Mouse (Mus musculus) G1E (cell line): Measurements from ENCODE around the gene Itga7. TPM values are rescaled to one million over a fixed set of nuclear protein-coding genes. Genes with fewer than 3 reads are reported as not detected.

Source experiments
- ATAC-seq: 2 replicates; pipeline ENCODE4 v1.8.0; 2016; ENCODE audit warnings: mild to moderate bottlenecking; ENCODE audit not compliant: insufficient number of reproducible peaks, poor library complexity, low FRiP score, severe bottlenecking; ENCODE audit errors: extremely low read depth
- DNase-seq: peaks from one replicate; pipeline ENCODE4 v3.0.0; 2012; ENCODE audit warnings: low spot score
- H3K27me3 ChIP-seq: 2 replicates; pipeline ENCODE4 v1.6.1; 2012; ENCODE audit warnings: mild to moderate bottlenecking, low read length, inconsistent platforms; ENCODE audit not compliant: insufficient read depth
- H3K36me3 ChIP-seq: replicated peaks from 2 replicates; pipeline ENCODE3; 2012; ENCODE audit warnings: mild to moderate bottlenecking, inconsistent platforms
- H3K4me1 ChIP-seq: 2 replicates; pipeline ENCODE4 v1.6.1; 2012; ENCODE audit warnings: low read depth, low read length, inconsistent platforms, mixed read lengths; ENCODE audit not compliant: insufficient read depth
- H3K4me3 ChIP-seq: 2 replicates; pipeline ENCODE4 v1.5.1; 2012; ENCODE audit warnings: low read depth, mild to moderate bottlenecking, inconsistent platforms, low read length, moderate library complexity, mixed read lengths
- H3K9me3 ChIP-seq: replicated peaks from 2 replicates; pipeline ENCODE4 v1.6.1; 2012; ENCODE audit warnings: inconsistent platforms
- CTCF ChIP-seq: IDR thresholded peaks from 2 replicates; pipeline ENCODE4 v1.5.1; 2012; ENCODE audit warnings: low read depth, low read length, inconsistent platforms, mixed read lengths
- GATA1 ChIP-seq: IDR thresholded peaks from 2 replicates; pipeline ENCODE4 v1.6.1; 2012; ENCODE audit warnings: borderline replicate concordance, low read length, inconsistent platforms, mixed read lengths
- GATA2 ChIP-seq: IDR thresholded peaks from 2 replicates; pipeline ENCODE4 v1.6.1; 2012; ENCODE audit warnings: low read depth, low read length, inconsistent platforms, borderline replicate concordance
- POLR2AphosphoS5 ChIP-seq: IDR thresholded peaks from 2 replicates; pipeline ENCODE4 v1.6.1; 2012; ENCODE audit warnings: low read depth, low read length, inconsistent platforms; ENCODE audit not compliant: insufficient replicate concordance
- TAL1 ChIP-seq: conservative IDR thresholded peaks from 2 replicates; pipeline ENCODE4 v1.6.1; 2012; ENCODE audit warnings: low read depth, low read length, inconsistent platforms, mixed read lengths
- polyA plus RNA-seq: library from polyadenylated mRNA; stranded (reverse); fragments of >175 nt; gene quantifications from 2 replicates; pipeline ENCODE4 v1.2.3, GENCODE M21; 2012
- total RNA-seq, 2 experiments: library from RNA; stranded (forward) in 1 of 2; stranded (reverse) in 1 of 2; fragments of 200-1000 nt in 1 of 2; fragments of >200 nt in 1 of 2; fragmentation: Nextera tagmentation in 1 of 2; gene quantifications; 2 replicates each; pipeline ENCODE4 v1.2.3; 2014 to 2017

Gene Itga7
- total and polyA plus RNA-seq, 3 experiments, result 0.02 to 0.33 TPM; not detected in 1

GRCm38 (mm10) chr10:128900698-128901097 is 32.9 kb upstream of the Itga7 start, which contains the start of gene Cd63:
Gene Cd63 (plus strand): TSS chr10:128900989.
- Histone ChIP-seq H3K4me1 (peaks cover 5% of the 10 kb centered on the region), H3K36me3 (no peaks in the 10 kb centered on the region), H3K4me3 (no peak within 1 kb of the TSS), H3K27me3 (peaks cover 44% of the 10 kb centered on the region), H3K9me3 (no peaks in the 10 kb centered on the region)
- DNase-seq (no peak), ATAC-seq (no peak)
- TF ChIP-seq TAL1, result no peak
- TF ChIP-seq POLR2AphosphoS5, result no peak
- no peak for TF ChIP-seq GATA1
- TF ChIP-seq GATA2, result no peak

GRCm38 (mm10) chr10:128901409-128901808 is 32.2 kb upstream of the Itga7 start:
- H3K4me1 ChIP-seq, result peaks cover 3% of the 10 kb centered on the region; the same call in 1 of the 2 replicates
- H3K36me3 ChIP-seq, result no peaks in the 10 kb centered on the region
- no peak overlapping the region for H3K4me3 ChIP-seq
- ATAC-seq (no peak), DNase-seq (no peak)
- TF ChIP-seq GATA1, result no peak
- no peak for TF ChIP-seq POLR2AphosphoS5
- TF ChIP-seq CTCF, result no peak
- no peak for TF ChIP-seq GATA2
- no peak for TF ChIP-seq TAL1
- peaks cover 43% of the 10 kb centered on the region for H3K27me3 ChIP-seq
- no peaks in the 10 kb centered on the region for H3K9me3 ChIP-seq

GRCm38 (mm10) chr10:128902409-128902988 is 31.1 kb upstream of the Itga7 start:
- Histone ChIP-seq H3K36me3 (no peaks in the 10 kb centered on the region), H3K9me3 (no peaks in the 10 kb centered on the region), H3K4me3 (no peak overlapping the region), H3K4me1 (peaks cover 3% of the 10 kb centered on the region; the same call in 1 of the 2 replicates), H3K27me3 (peaks cover 37% of the 10 kb centered on the region)
- TF ChIP-seq CTCF, result no peak
- no peak for TF ChIP-seq GATA2
- TF ChIP-seq TAL1, result no peak
- TF ChIP-seq POLR2AphosphoS5, result no peak
- no peak for TF ChIP-seq GATA1
- no peak for ATAC-seq
- DNase-seq, result no peak

- Histone ChIP-seq H3K36me3 (no peaks in the 10 kb centered on the region), H3K4me3 (no peak overlapping the region), H3K4me1 (peaks cover 5% of the 10 kb centered on the region), H3K27me3 (peaks cover 50% of the 10 kb centered on the region), H3K9me3 (no peaks in the 10 kb centered on the region)
- TF ChIP-seq CTCF (no peak), GATA2 (no peak), GATA1 (no peak), TAL1 (no peak), POLR2AphosphoS5 (no peak)
- no peak for ATAC-seq
- no peak for DNase-seq
These were observed 28.8 kb upstream of the Itga7 start for GRCm38 (mm10) chr10:128904812-128905211.

GRCm38 (mm10) chr10:128908778-128909448 is 24.7 kb upstream of the Itga7 start:
- no peak overlapping the region for H3K4me3 ChIP-seq
- no peak for TF ChIP-seq GATA2
- TF ChIP-seq TAL1, result no peak
- no peak for TF ChIP-seq GATA1
- H3K9me3 ChIP-seq, result no peaks in the 10 kb centered on the region
- DNase-seq (no peak), ATAC-seq (no peak)
- H3K36me3 ChIP-seq, result no peaks in the 10 kb centered on the region
- H3K27me3 ChIP-seq, result peaks cover 73% of the 10 kb centered on the region
- peaks cover 6% of the 10 kb centered on the region for H3K4me1 ChIP-seq

GRCm38 (mm10) chr10:128909567-128910028 is 24.0 kb upstream of the Itga7 start:
- no peak for TF ChIP-seq CTCF
- TF ChIP-seq GATA2, result no peak
- TF ChIP-seq GATA1, result no peak
- no peak for TF ChIP-seq TAL1
- no peak for TF ChIP-seq POLR2AphosphoS5
- DNase-seq (no peak), ATAC-seq (no peak)
- Histone ChIP-seq H3K36me3 (no peaks in the 10 kb centered on the region), H3K9me3 (no peaks in the 10 kb centered on the region), H3K4me3 (no peak overlapping the region), H3K4me1 (peaks cover 6% of the 10 kb centered on the region), H3K27me3 (peaks cover 68% of the 10 kb centered on the region)
